Mouse (Mus musculus) stomach, postnatal 0 days (tissue): Measurements from ENCODE around the gene Zfand6.

Experiments used
- CTCF ChIP-seq: IDR thresholded peaks from 2 replicates; pipeline ENCODE4 v1.5.1; 2016; ENCODE audit warnings: antibody characterized with exemption, low read depth, mild to moderate bottlenecking, moderate library complexity
- EP300 ChIP-seq: optimal IDR thresholded peaks from 2 replicates; pipeline ENCODE3; 2016; ENCODE audit warnings: antibody characterized with exemption

DNA sequence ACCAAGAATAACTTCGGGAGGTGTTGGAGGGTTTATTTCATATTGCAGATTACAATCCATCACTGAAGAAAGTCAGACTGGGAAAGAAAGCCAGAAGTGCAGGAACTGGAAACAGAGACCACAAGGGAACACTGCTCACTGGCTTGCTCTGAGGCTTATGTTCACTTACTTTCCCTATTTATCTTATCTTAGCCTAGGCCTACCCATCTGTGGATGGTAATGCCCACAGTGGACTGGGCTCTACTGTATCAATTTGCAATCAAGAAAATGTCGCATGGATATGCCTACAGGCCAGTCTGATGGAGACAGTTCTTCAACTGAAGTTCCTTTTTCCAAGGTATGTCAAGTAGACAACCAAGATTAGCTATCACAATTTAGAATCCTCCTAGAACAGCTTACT is 47.0 kb upstream of the Zfand6 start:
- TF ChIP-seq EP300 (no peak), CTCF (no peak)
